Comparison of ENCODE assay signal across 9 mouse cellular contexts in the genomic region with DNA sequence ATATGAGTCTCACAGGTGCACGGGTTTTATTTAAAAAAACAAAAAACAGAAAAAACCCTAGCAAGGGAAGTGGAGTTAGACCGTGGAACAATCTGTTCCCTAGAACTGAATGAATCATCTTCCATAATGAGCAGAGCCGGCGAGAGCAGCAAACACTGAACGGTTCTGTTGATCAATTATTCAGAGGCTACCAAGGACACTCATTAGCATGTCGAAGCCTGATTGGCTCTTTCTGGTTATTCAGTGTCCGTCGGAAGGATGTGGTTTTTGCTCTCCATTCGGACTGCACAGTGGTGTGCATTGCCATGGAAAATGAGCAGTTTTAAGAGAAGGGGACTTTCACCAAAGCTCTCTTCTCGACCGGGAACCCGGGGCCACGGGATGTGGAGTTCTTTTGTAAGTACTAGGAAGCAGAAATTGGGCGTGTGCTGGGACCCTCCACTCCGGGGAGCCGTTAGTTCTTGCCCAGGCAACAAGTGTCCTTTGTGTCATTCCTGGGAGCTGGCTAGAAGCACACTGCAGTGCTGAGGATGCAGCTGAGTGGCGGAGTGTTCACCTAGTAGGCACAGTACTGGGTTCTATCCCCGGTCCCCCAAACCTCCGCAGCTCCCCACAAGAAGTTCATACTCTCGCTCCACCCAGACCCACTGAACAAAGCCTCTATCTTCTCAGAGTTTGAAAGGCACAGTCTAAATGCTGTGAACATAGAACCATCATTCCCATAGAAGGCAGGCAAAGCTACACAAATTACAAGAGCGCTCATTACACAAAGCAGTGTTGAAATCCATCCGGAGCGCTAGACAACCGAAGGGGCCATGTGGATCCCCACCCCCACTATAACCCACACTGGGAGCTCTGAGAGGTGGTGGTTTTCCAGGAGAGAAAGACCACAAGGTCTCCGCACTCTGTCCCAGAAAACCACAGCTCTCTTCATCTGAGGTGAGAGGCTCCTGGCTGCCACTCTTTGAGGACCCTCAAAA.
A peak's percentile ranks its signal among the peaks of the same experiment; 100 is the strongest.
DNase-seq lines count a peak whose midpoint lies in the region; ATAC-seq and TF ChIP-seq lines count a peak whose summit lies in the region.
"Had no signal": no experiment of that assay in that cellular context is flagged by ENCODE, and none has a peak within 500 bp of the region (broad histone marks: within the 10 kb centered on the region; RNA-seq: fewer than 3 reads in every experiment).

No protein-coding gene starts in this region.

- no peak overlapping the region for H3K4me3 ChIP-seq in kidney, embryonic 14.5 days (ENCODE audit: low read length)
- peak overlapping the region; percentile 46 for H3K4me3 ChIP-seq in hindbrain, embryonic 10.5 days
- peak overlapping the region; percentile 9; the same call in 1 of the 2 replicates for H3K4me3 ChIP-seq in left cerebral cortex, adult 2 months
- H3K4me3 ChIP-seq in midbrain, embryonic 10.5 days = peak overlapping the region; percentile 46
- no peak overlapping the region for H3K4me3 ChIP-seq in stomach, embryonic 14.5 days (ENCODE audit: low read depth, low read length)

- WGBS in kidney, embryonic 14.5 days = 62% methylated on average over 25 of the region's 25 CpGs
- WGBS in hindbrain, embryonic 10.5 days = 47% methylated on average over 25 of the region's 25 CpGs
- 55% methylated on average over 25 of the region's 25 CpGs for WGBS in midbrain, embryonic 10.5 days
- 55% methylated on average over 25 of the region's 25 CpGs for WGBS in stomach, embryonic 14.5 days

- ATAC-seq in kidney, embryonic 14.5 days (ENCODE audit: low FRiP score, low TSS enrichment) = peak; percentile 52; the same call in 1 of the 2 replicates
- ATAC-seq in stomach, embryonic 14.5 days (ENCODE audit: insufficient number of reproducible peaks, insufficient read depth, low FRiP score, low read depth) = no peak
- ATAC-seq: Patski had no signal

- H3K4me2 ChIP-seq in kidney, embryonic 14.5 days (replicated peaks; ENCODE audit: low read depth, low read length) = no peak overlapping the region; the same call in 1 of the 2 replicates
- peak overlapping the region; percentile 14; the same call in 1 of the 2 replicates for H3K4me2 ChIP-seq in stomach, embryonic 14.5 days (replicated peaks; ENCODE audit: low read depth, low read length)

- H3K27me3 ChIP-seq in kidney, embryonic 14.5 days (ENCODE audit: control insufficient read depth, insufficient read depth, low read length) = no peaks in the 10 kb centered on the region
- H3K27me3 ChIP-seq in hindbrain, embryonic 10.5 days (ENCODE audit: insufficient read depth, poor library complexity, severe bottlenecking) = no peaks in the 10 kb centered on the region
- no peaks in the 10 kb centered on the region for H3K27me3 ChIP-seq in midbrain, embryonic 10.5 days (ENCODE audit: low read depth, poor library complexity, severe bottlenecking)
- H3K27me3 ChIP-seq in stomach, embryonic 14.5 days (ENCODE audit: control insufficient read depth, insufficient read depth, low read length) = no peaks in the 10 kb centered on the region
- H3K27me3 ChIP-seq: Patski had no signal

- 0 out of 2 replicates have a peak, but pooled peaks cover 3% of the 10 kb centered on the region for H3K4me1 ChIP-seq in kidney, embryonic 14.5 days (ENCODE audit: control insufficient read depth, insufficient read depth, low read length)
- H3K4me1 ChIP-seq in hindbrain, embryonic 10.5 days (replicated peaks) = peaks cover 27% of the 10 kb centered on the region
- H3K4me1 ChIP-seq in midbrain, embryonic 10.5 days = peaks cover 22% of the 10 kb centered on the region
- no peaks in the 10 kb centered on the region for H3K4me1 ChIP-seq in stomach, embryonic 14.5 days (ENCODE audit: control insufficient read depth, insufficient read depth, low read length)

- no peak overlapping the region for H3K27ac ChIP-seq in kidney, embryonic 14.5 days (ENCODE audit: low read depth, low read length)
- peak overlapping the region; percentile 88 for H3K27ac ChIP-seq in hindbrain, embryonic 10.5 days
- peak overlapping the region; percentile 80 for H3K27ac ChIP-seq in left cerebral cortex, adult 2 months
- peak overlapping the region; percentile 86 for H3K27ac ChIP-seq in midbrain, embryonic 10.5 days (replicated peaks)
- no peak overlapping the region for H3K27ac ChIP-seq in stomach, embryonic 14.5 days (ENCODE audit: low read length)

- H3K9ac ChIP-seq in kidney, embryonic 14.5 days (ENCODE audit: low read depth, low read length) = no peak overlapping the region
- no peak overlapping the region for H3K9ac ChIP-seq in stomach, embryonic 14.5 days (replicated peaks; ENCODE audit: low read depth, low read length)

- DNase-seq in kidney, postnatal 4 days = no peak
- peak; percentile 12 to 13 for DNase-seq in cerebellum, postnatal 36 days
- DNase-seq in hindbrain, embryonic 10.5 days (ENCODE audit: low spot score) = peak; percentile 66
- peak; percentile 50 to 56 for DNase-seq in left cerebral cortex, adult 2 months (ENCODE audit: extremely low spot score in 1 of 2, low spot score in 2 of 2)
- DNase-seq in midbrain, embryonic 10.5 days (ENCODE audit: low spot score) = peak; percentile 52
- no peak for DNase-seq in heart, postnatal 36 days

- no peak for TF ChIP-seq CTCF in left cerebral cortex, adult 2 months (IDR thresholded peaks at IDR 0.05)

- no peaks in the 10 kb centered on the region for H3K36me3 ChIP-seq in kidney, embryonic 14.5 days (ENCODE audit: control insufficient read depth, insufficient read depth, low read length)
- H3K36me3 ChIP-seq in hindbrain, embryonic 10.5 days = no peaks in the 10 kb centered on the region
- H3K36me3 ChIP-seq in midbrain, embryonic 10.5 days = no peaks in the 10 kb centered on the region
- no peaks in the 10 kb centered on the region for H3K36me3 ChIP-seq in stomach, embryonic 14.5 days (ENCODE audit: control insufficient read depth, insufficient read depth, low read length)

- intact Hi-C loops in left cerebral cortex, adult 2 months (cut with DNase I) = loop anchor here (2.0 kb wide), 1 partner anchor 50 kb away; no protein-coding TSS in a partner anchor
- intact Hi-C loops in heart, postnatal 36 days (cut with DNase I) = no loop called here

- no peaks in the 10 kb centered on the region for H3K9me3 ChIP-seq in kidney, embryonic 14.5 days (ENCODE audit: control insufficient read depth, low read length)
- H3K9me3 ChIP-seq in hindbrain, embryonic 10.5 days = no peaks in the 10 kb centered on the region
- no peaks in the 10 kb centered on the region for H3K9me3 ChIP-seq in midbrain, embryonic 10.5 days (replicated peaks)
- no peaks in the 10 kb centered on the region for H3K9me3 ChIP-seq in stomach, embryonic 14.5 days (ENCODE audit: control insufficient read depth, low read depth, low read length)

Comparison
In these comparisons a context has a peak if more than half of its experiments do, and no peak if none do; other contexts are left out.
1. H3K27ac ChIP-seq: peak in hindbrain, embryonic 10.5 days (single experiment), left cerebral cortex, adult 2 months (single experiment) and midbrain, embryonic 10.5 days (single experiment); none in kidney, embryonic 14.5 days (single experiment) and stomach, embryonic 14.5 days (single experiment).
2. H3K4me3 ChIP-seq: peak in hindbrain, embryonic 10.5 days (single experiment), left cerebral cortex, adult 2 months (single experiment) and midbrain, embryonic 10.5 days (single experiment); none in kidney, embryonic 14.5 days (single experiment) and stomach, embryonic 14.5 days (single experiment).
3. DNase-seq: peak in cerebellum, postnatal 36 days (2 of 2), hindbrain, embryonic 10.5 days (single experiment), left cerebral cortex, adult 2 months (2 of 2) and midbrain, embryonic 10.5 days (single experiment); none in kidney, postnatal 4 days (0 of 2) and heart, postnatal 36 days (0 of 2).